Mouse (Mus musculus) liver, adult 2 months (tissue): ENCODE measurements around the gene Lin7a. TPM values are rescaled to one million over a fixed set of nuclear protein-coding genes. Genes with fewer than 3 reads are reported as not detected.

Experiments used
- DNase-seq: peaks from one replicate; pipeline ENCODE4 v3.0.0-alpha.2; 2011; ENCODE audit warnings: low read depth, low spot score; ENCODE audit errors: extremely low read depth
- H3K27ac ChIP-seq: fragments of 200-500 bp; replicated peaks from 2 replicates; pipeline ENCODE4 v1.5.1; 2012; ENCODE audit warnings: low read depth, mild to moderate bottlenecking, control low read depth, inconsistent platforms, low read length; ENCODE audit not compliant: insufficient read depth
- H3K27me3 ChIP-seq: fragments of 200-500 bp; 2 replicates; pipeline ENCODE4 v1.6.1; 2012; ENCODE audit warnings: mild to moderate bottlenecking, moderate library complexity, low read length, inconsistent platforms; ENCODE audit not compliant: control insufficient read depth, insufficient read depth
- H3K36me3 ChIP-seq: fragments of 200-500 bp; 2 replicates; pipeline ENCODE4 v1.6.1; 2012; ENCODE audit warnings: low read length, inconsistent platforms; ENCODE audit not compliant: control insufficient read depth, insufficient read depth
- H3K4me1 ChIP-seq: fragments of 200-500 bp; 2 replicates; pipeline ENCODE4 v1.6.1; 2011; ENCODE audit warnings: low read length; ENCODE audit not compliant: control insufficient read depth, insufficient read depth
- H3K4me3 ChIP-seq: fragments of 200-500 bp; 2 replicates; pipeline ENCODE4 v1.5.1; 2011; ENCODE audit warnings: low read depth, mild to moderate bottlenecking, control low read depth, low read length, moderate library complexity; ENCODE audit not compliant: insufficient read depth
- H3K79me2 ChIP-seq: fragments of 200-500 bp; 2 replicates; pipeline ENCODE4 v1.6.1; 2012; ENCODE audit warnings: inconsistent platforms, mild to moderate bottlenecking, low read length, moderate library complexity; ENCODE audit not compliant: control insufficient read depth, insufficient read depth
- H3K9ac ChIP-seq: fragments of 200-500 bp; 2 replicates; pipeline ENCODE4 v1.6.1; 2012; ENCODE audit warnings: low read depth, mild to moderate bottlenecking, control low read depth, inconsistent platforms, low read length
- CTCF ChIP-seq: fragments of 200-500 bp; IDR thresholded peaks from 2 replicates; pipeline ENCODE4 v1.5.1; 2011; ENCODE audit warnings: low read depth, low read length, control low read depth
- POLR2A ChIP-seq: fragments of 200-500 bp; IDR thresholded peaks from 2 replicates; pipeline ENCODE4 v1.6.1; 2011; ENCODE audit warnings: low read length, control low read depth; ENCODE audit not compliant: insufficient read depth; ENCODE audit errors: extremely low read depth
- WGBS: fragments of 180-500 bp; shearing (Covaris S2); methylation state at CpG from one replicate; pipeline ENCODE4 v1.1.7; 2018; 5-methylcytosine and 5-hydroxymethylcytosine counted together
- polyA plus RNA-seq: library from polyadenylated mRNA; depleted of rRNA; stranded (reverse); fragments of >200 nt; gene quantifications from 2 replicates; pipeline ENCODE4 v1.2.3, GENCODE M21; 2012
- total RNA-seq: library from RNA; depleted of rRNA; stranded (reverse); fragments of >200 nt; gene quantifications from 2 replicates; pipeline ENCODE4 v1.2.3, GENCODE M21; 2014

Gene Lin7a
- total and polyA plus RNA-seq, 2 experiments, result 3.4 to 28.2 TPM

GRCm38 (mm10) chr10:107247001-107247670 is 24.4 kb upstream of the Lin7a start:
- TF ChIP-seq CTCF, result no peak
- no peak for TF ChIP-seq POLR2A
- DNase-seq, result no peak
- H3K79me2 ChIP-seq, result no peaks in the 10 kb centered on the region
- no peak overlapping the region for H3K4me3 ChIP-seq
- WGBS, result 82% methylated on average over 6 of the region's 6 CpGs
- no peaks in the 10 kb centered on the region for H3K4me1 ChIP-seq
- H3K27ac ChIP-seq, result no peak overlapping the region
- H3K27me3 ChIP-seq, result no peaks in the 10 kb centered on the region
- no peaks in the 10 kb centered on the region for H3K36me3 ChIP-seq
- no peak overlapping the region for H3K9ac ChIP-seq

DNA sequence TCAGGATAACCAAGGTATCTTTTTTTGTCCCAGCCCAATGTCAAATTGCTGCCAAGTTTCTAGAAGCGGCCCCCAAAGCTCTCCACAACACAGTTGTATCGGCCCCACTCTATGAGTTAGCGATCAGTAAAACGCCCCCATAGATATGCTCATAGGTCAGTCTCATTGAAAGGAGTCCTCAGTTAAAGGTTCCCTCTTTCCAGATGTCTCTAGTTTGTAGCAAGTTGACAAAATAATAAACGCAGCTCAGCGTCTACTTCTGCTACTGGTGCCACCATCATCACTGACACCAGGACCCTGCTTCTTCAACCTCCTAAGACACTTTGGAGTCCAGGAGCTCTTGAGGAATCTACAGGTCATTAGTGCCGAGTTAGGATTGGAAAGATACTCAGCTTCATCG is 23.0 kb upstream of the Lin7a start:
- WGBS, result 91% methylated on average over 8 of the region's 8 CpGs
- no peaks in the 10 kb centered on the region for H3K27me3 ChIP-seq
- no peak overlapping the region for H3K27ac ChIP-seq
- H3K9ac ChIP-seq, result no peak overlapping the region
- TF ChIP-seq POLR2A, result no peak
- TF ChIP-seq CTCF, result no peak
- no peaks in the 10 kb centered on the region for H3K4me1 ChIP-seq
- H3K36me3 ChIP-seq, result no peaks in the 10 kb centered on the region
- no peaks in the 10 kb centered on the region for H3K79me2 ChIP-seq
- DNase-seq, result no peak
- no peak overlapping the region for H3K4me3 ChIP-seq

GRCm38 (mm10) chr10:107249056-107249455 is 22.4 kb upstream of the Lin7a start:
- no peak overlapping the region for H3K27ac ChIP-seq
- no peaks in the 10 kb centered on the region for H3K79me2 ChIP-seq
- DNase-seq, result no peak
- no peak overlapping the region for H3K4me3 ChIP-seq
- no peaks in the 10 kb centered on the region for H3K36me3 ChIP-seq
- 79% methylated on average over 7 of the region's 7 CpGs for WGBS
- TF ChIP-seq POLR2A, result no peak
- no peak for TF ChIP-seq CTCF
- H3K9ac ChIP-seq, result no peak overlapping the region
- H3K27me3 ChIP-seq, result no peaks in the 10 kb centered on the region
- no peaks in the 10 kb centered on the region for H3K4me1 ChIP-seq

- Histone ChIP-seq H3K4me3 (no peak overlapping the region), H3K9ac (no peak overlapping the region), H3K27me3 (no peaks in the 10 kb centered on the region), H3K36me3 (no peaks in the 10 kb centered on the region), H3K4me1 (no peaks in the 10 kb centered on the region), H3K27ac (no peak overlapping the region), H3K79me2 (no peaks in the 10 kb centered on the region)
- WGBS, result 83% methylated on average over 5 of the region's 5 CpGs
- TF ChIP-seq POLR2A (no peak), CTCF (no peak)
- no peak for DNase-seq
Observed at GRCm38 (mm10) chr10:107249606-107250186, 21.8 kb upstream of the Lin7a start.

DNA sequence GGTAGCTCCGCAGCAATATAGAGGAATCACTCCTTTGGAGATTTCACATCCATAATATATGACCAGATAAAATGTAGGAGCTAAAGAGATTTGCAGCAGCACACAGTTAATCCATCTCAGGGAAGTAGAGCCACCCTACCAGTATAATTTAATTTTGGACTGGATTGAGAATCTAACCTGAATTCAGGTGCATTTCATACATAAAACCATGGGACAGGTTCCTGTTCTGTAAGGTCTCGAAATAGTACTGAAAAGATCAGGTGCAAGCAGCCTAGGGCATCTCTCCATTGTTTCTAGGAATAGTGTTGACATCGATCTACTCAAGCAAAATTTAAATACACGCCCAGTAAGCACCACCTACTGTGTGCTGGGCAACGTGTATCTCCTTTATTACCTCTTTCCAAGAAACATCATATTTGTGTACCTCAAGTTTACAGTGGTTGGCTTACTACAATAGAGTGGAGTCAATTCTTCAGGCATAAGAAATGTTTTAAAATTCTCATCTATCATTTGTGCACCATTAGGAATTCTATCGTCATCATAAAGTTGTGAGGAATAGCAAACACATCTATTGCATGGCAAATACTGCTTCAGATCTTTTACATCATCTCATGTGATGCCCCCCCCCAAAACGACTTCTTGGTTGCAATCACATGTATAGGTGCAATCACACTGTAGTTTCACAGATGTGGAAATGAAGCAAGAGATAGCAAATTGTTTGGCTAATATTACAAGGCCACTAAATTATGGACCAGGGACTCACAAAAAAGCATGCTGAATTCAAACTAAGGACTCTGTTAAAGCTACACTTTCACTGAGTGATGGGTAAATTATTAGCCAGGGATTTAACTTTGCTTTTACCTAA is 20.9 kb upstream of the Lin7a start:
- no peak for TF ChIP-seq POLR2A
- TF ChIP-seq CTCF, result no peak
- no peaks in the 10 kb centered on the region for H3K27me3 ChIP-seq
- H3K27ac ChIP-seq, result no peak overlapping the region
- 75% methylated on average over 7 of the region's 7 CpGs for WGBS
- no peaks in the 10 kb centered on the region for H3K79me2 ChIP-seq
- no peak overlapping the region for H3K9ac ChIP-seq
- no peak for DNase-seq
- no peak overlapping the region for H3K4me3 ChIP-seq
- no peaks in the 10 kb centered on the region for H3K4me1 ChIP-seq
- no peaks in the 10 kb centered on the region for H3K36me3 ChIP-seq

- Histone ChIP-seq H3K9ac (no peak overlapping the region), H3K4me1 (no peaks in the 10 kb centered on the region), H3K36me3 (no peaks in the 10 kb centered on the region), H3K79me2 (no peaks in the 10 kb centered on the region), H3K4me3 (no peak overlapping the region), H3K27me3 (no peaks in the 10 kb centered on the region), H3K27ac (no peak overlapping the region)
- 77% methylated on average over 2 of the region's 2 CpGs for WGBS
- no peak for DNase-seq
- TF ChIP-seq POLR2A, result no peak
- TF ChIP-seq CTCF, result no peak
Observed at GRCm38 (mm10) chr10:107251271-107251670, 20.2 kb upstream of the Lin7a start.
